Mouse (Mus musculus) forebrain, embryonic 16.5 days (tissue): ENCODE measurements around the gene Shd. TPM values are rescaled to one million over a fixed set of nuclear protein-coding genes. Genes with fewer than 3 reads are reported as not detected.

ENCODE experiments used
- ATAC-seq: fragments of 200-750 bp; cut with Nextera tagmentation; 2 replicates; pipeline ENCODE4 v1.8.0; 2017; ENCODE audit warnings: mild to moderate bottlenecking, moderate library complexity
- H3K27ac ChIP-seq: fragments of 300-500 bp; sonication (generic); 2 replicates; pipeline ENCODE4 v1.5.1; 2014; ENCODE audit warnings: low read length, control low read depth
- H3K27me3 ChIP-seq: fragments of 300-500 bp; sonication (generic); replicated peaks from 2 replicates; pipeline ENCODE4 v1.6.1; 2014; ENCODE audit warnings: low read length; ENCODE audit not compliant: control insufficient read depth, insufficient read depth
- H3K36me3 ChIP-seq: fragments of 300-500 bp; sonication (generic); 2 replicates; pipeline ENCODE4 v1.6.1; 2014; ENCODE audit not compliant: control insufficient read depth, insufficient read depth
- H3K4me1 ChIP-seq: fragments of 300-500 bp; sonication (generic); replicated peaks from 2 replicates; pipeline ENCODE4 v1.6.1; 2014; ENCODE audit warnings: low read length; ENCODE audit not compliant: control insufficient read depth, insufficient read depth
- H3K4me2 ChIP-seq: fragments of 300-500 bp; sonication (generic); 2 replicates; pipeline ENCODE4 v1.6.1; 2014; ENCODE audit warnings: mild to moderate bottlenecking, low read length, control low read depth
- H3K4me3 ChIP-seq: fragments of 300-500 bp; sonication (generic); replicated peaks from 2 replicates; pipeline ENCODE4 v1.5.1; 2014; ENCODE audit warnings: mild to moderate bottlenecking, low read length, control low read depth
- H3K9ac ChIP-seq: fragments of 300-500 bp; sonication (generic); replicated peaks from 2 replicates; pipeline ENCODE4 v1.6.1; 2014; ENCODE audit warnings: low read depth, low read length, control low read depth
- H3K9me3 ChIP-seq: fragments of 300-500 bp; sonication (generic); 2 replicates; pipeline ENCODE4 v1.6.1; 2016; ENCODE audit warnings: low read length; ENCODE audit not compliant: control insufficient read depth
- WGBS: fragments of 180-500 bp; shearing (Covaris S2); extraction: QIAGEN DNeasy Blood & Tissue Kit; methylation state at CpG from one replicate; pipeline ENCODE4 v1.1.7; 2014; 5-methylcytosine and 5-hydroxymethylcytosine counted together
- polyA plus RNA-seq: library from polyadenylated mRNA; unstranded; fragments of >200 nt; fragmentation: Nextera tagmentation; extraction: Ambion mirVana; gene quantifications from 2 replicates; pipeline ENCODE4 v1.2.1, GENCODE M21; 2015

The Shd gene
- polyA plus RNA-seq, 1 experiment from 2014 or later, result 129 TPM

GRCm38 (mm10) chr17:55964996-55965395 is 5.3 kb upstream of the Shd start:
- no peak for ATAC-seq
- Histone ChIP-seq H3K4me2 (no peak overlapping the region), H3K4me3 (no peak overlapping the region), H3K27ac (no peak overlapping the region), H3K9me3 (no peaks in the 10 kb centered on the region), H3K9ac (no peak overlapping the region), H3K27me3 (no peaks in the 10 kb centered on the region), H3K36me3 (peaks cover 2% of the 10 kb centered on the region), H3K4me1 (peaks cover 9% of the 10 kb centered on the region)
- 84% methylated on average over 9 of the region's 9 CpGs for WGBS

GRCm38 (mm10) chr17:55967186-55967585 is 3.1 kb upstream of the Shd start:
- Histone ChIP-seq H3K9ac (no peak overlapping the region), H3K4me2 (no peak overlapping the region), H3K27me3 (no peaks in the 10 kb centered on the region), H3K4me3 (no peak overlapping the region), H3K36me3 (peaks cover 2% of the 10 kb centered on the region), H3K27ac (no peak overlapping the region), H3K9me3 (no peaks in the 10 kb centered on the region), H3K4me1 (peaks cover 18% of the 10 kb centered on the region)
- WGBS, result 93% methylated on average over 4 of the region's 4 CpGs
- no peak for ATAC-seq

GRCm38 (mm10) chr17:55968210-55968609 is 2.1 kb upstream of the Shd start:
- no peak for ATAC-seq
- WGBS, result 75% methylated on average over 7 of the region's 7 CpGs
- Histone ChIP-seq H3K27me3 (no peaks in the 10 kb centered on the region), H3K4me2 (no peak overlapping the region), H3K9me3 (no peaks in the 10 kb centered on the region), H3K36me3 (peaks cover 2% of the 10 kb centered on the region), H3K4me3 (no peak overlapping the region), H3K4me1 (peaks cover 18% of the 10 kb centered on the region), H3K9ac (peak overlapping the region; percentile 30; the same call in 1 of the 2 replicates), H3K27ac (no peak overlapping the region)

GRCm38 (mm10) chr17:55969560-55969959 is 707 bp upstream of the Shd start:
- peaks cover 18% of the 10 kb centered on the region for H3K4me1 ChIP-seq
- WGBS, result 32% methylated on average over 14 of the region's 14 CpGs
- H3K4me2 ChIP-seq, result peak overlapping the region; percentile 84
- H3K27ac ChIP-seq, result peak overlapping the region; percentile 59
- peak overlapping the region; percentile 95 for H3K9ac ChIP-seq
- no peaks in the 10 kb centered on the region for H3K9me3 ChIP-seq
- peak overlapping the region; percentile 78; the same call in 1 of the 2 replicates for H3K4me3 ChIP-seq
- ATAC-seq, result peak; percentile 42
- H3K36me3 ChIP-seq, result peaks cover 2% of the 10 kb centered on the region
- H3K27me3 ChIP-seq, result no peaks in the 10 kb centered on the region

GRCm38 (mm10) chr17:55971453-55971852 is 1.2 kb downstream of the Shd start:
- Histone ChIP-seq H3K36me3 (no peaks in the 10 kb centered on the region; the same call in 1 of the 2 replicates), H3K4me2 (peak overlapping the region; percentile 84), H3K4me3 (peak overlapping the region; percentile 78), H3K9me3 (no peaks in the 10 kb centered on the region), H3K27ac (no peak overlapping the region), H3K27me3 (no peaks in the 10 kb centered on the region), H3K9ac (peak overlapping the region; percentile 95), H3K4me1 (peaks cover 23% of the 10 kb centered on the region)
- 24% methylated on average over 22 of the region's 22 CpGs for WGBS
- ATAC-seq, result no peak

- Histone ChIP-seq H3K9me3 (no peaks in the 10 kb centered on the region), H3K36me3 (no peaks in the 10 kb centered on the region), H3K9ac (peak overlapping the region; percentile 32; the same call in 1 of the 2 replicates), H3K27me3 (no peaks in the 10 kb centered on the region), H3K4me1 (peaks cover 13% of the 10 kb centered on the region), H3K4me3 (no peak overlapping the region), H3K27ac (peak overlapping the region; percentile 38), H3K4me2 (no peak overlapping the region)
- ATAC-seq, result peak; percentile 64
- WGBS, result 17% methylated on average over 13 of the region's 13 CpGs
Observed at GRCm38 (mm10) chr17:55976255-55976862, 6.1 kb downstream of the Shd start.

- no peak overlapping the region for H3K27ac ChIP-seq
- H3K9me3 ChIP-seq, result no peaks in the 10 kb centered on the region
- no peak for ATAC-seq
- H3K4me3 ChIP-seq, result no peak overlapping the region
- no peak overlapping the region for H3K9ac ChIP-seq
- H3K4me1 ChIP-seq, result peaks cover 8% of the 10 kb centered on the region
- H3K27me3 ChIP-seq, result no peaks in the 10 kb centered on the region
- H3K36me3 ChIP-seq, result no peaks in the 10 kb centered on the region
- 60% methylated on average over 3 of the region's 3 CpGs for WGBS
- no peak overlapping the region for H3K4me2 ChIP-seq
Observed at GRCm38 (mm10) chr17:55977301-55977700, 7.0 kb downstream of the Shd start.

GRCm38 (mm10) chr17:55986030-55986961 is 16.0 kb downstream of the Shd start, which contains the start of gene Fsd1:
Fsd1 (plus strand) TSS chr17:55986509.
- no peak within 1 kb of the TSS for H3K27ac ChIP-seq
- peak; percentile 86 for ATAC-seq
- 0 out of 2 replicates have a peak, but pooled peaks cover 5% of the 10 kb centered on the region for H3K36me3 ChIP-seq
- H3K9ac ChIP-seq, result peak within 1 kb of the TSS; percentile 82
- 9% methylated on average over 30 of the region's 35 CpGs for WGBS
- no peaks in the 10 kb centered on the region for H3K27me3 ChIP-seq
- H3K4me1 ChIP-seq, result peaks cover 8% of the 10 kb centered on the region
- H3K4me2 ChIP-seq, result peak within 1 kb of the TSS; percentile 72
- H3K4me3 ChIP-seq, result peak within 1 kb of the TSS; percentile 64
- H3K9me3 ChIP-seq, result no peaks in the 10 kb centered on the region

GRCm38 (mm10) chr17:55990278-55990898 is 20.1 kb downstream of the Shd start:
- Histone ChIP-seq H3K4me3 (no peak overlapping the region), H3K4me1 (peaks cover 18% of the 10 kb centered on the region), H3K4me2 (no peak overlapping the region), H3K36me3 (0 out of 2 replicates have a peak, but pooled peaks cover 5% of the 10 kb centered on the region), H3K9ac (no peak overlapping the region), H3K9me3 (no peaks in the 10 kb centered on the region), H3K27ac (no peak overlapping the region), H3K27me3 (no peaks in the 10 kb centered on the region)
- ATAC-seq, result no peak
- 84% methylated on average over 8 of the region's 8 CpGs for WGBS
